Mouse (Mus musculus): Measurements from ENCODE around the gene Zscan10. TPM values are rescaled to one million over a fixed set of nuclear protein-coding genes. Genes with fewer than 3 reads are reported as not detected.

The Zscan10 gene
- polyA plus RNA-seq, 1 experiment from 2014 or later: not detected

DNA sequence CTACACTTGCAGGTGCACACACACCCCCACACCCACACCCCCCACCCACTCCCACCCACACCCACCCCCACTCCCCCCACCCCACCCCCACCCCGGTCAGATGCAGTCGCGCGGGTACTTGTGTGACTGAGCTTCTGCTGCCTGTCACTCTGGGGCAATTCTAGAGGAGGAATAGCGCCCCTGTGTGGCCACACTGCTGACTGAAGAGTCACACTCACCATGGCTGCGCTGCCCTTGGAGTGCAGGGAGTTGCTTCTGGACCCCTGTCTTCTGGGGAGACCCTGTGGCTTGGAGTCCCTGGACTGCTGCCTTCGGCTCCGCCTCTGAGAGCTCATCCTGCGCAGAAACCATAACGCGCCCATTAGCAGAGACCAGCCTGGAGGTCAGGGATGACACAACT is 40.9 kb upstream of the Zscan10 start:
- no peak for TF ChIP-seq CTCF (IDR thresholded peaks at IDR 0.05)
- ChIA-PET POLR2A (interaction anchor here (0.6 to 0.9 kb wide), 3 partner anchors 9 to 70 kb away, joined by 3 to 4 read pairs (median 3); partner anchors contain the start of gene Zfp13), CTCF (interaction anchor here (0.6 to 2.1 kb wide), 8 partner anchors 9 to 341 kb away, joined by 3 to 14 read pairs (median 4); partner anchors contain the start of gene Zscan10)
- no peaks in the 10 kb centered on the region for H3K27me3 ChIP-seq
- in situ Hi-C loops (cut with MboI; ENCODE audit: low pct_unique_long_range_greater_than_20kb): loop anchor here (10.0 to 25.0 kb wide), 3 partner anchors 695 to 1847 kb away; partner anchors contain the start of genes Zfp760, Zfp942, Zfp943 and Zfp945
- DNase-seq (ENCODE audit: low read depth, low spot score): no peak
- no peak for ATAC-seq

DNA sequence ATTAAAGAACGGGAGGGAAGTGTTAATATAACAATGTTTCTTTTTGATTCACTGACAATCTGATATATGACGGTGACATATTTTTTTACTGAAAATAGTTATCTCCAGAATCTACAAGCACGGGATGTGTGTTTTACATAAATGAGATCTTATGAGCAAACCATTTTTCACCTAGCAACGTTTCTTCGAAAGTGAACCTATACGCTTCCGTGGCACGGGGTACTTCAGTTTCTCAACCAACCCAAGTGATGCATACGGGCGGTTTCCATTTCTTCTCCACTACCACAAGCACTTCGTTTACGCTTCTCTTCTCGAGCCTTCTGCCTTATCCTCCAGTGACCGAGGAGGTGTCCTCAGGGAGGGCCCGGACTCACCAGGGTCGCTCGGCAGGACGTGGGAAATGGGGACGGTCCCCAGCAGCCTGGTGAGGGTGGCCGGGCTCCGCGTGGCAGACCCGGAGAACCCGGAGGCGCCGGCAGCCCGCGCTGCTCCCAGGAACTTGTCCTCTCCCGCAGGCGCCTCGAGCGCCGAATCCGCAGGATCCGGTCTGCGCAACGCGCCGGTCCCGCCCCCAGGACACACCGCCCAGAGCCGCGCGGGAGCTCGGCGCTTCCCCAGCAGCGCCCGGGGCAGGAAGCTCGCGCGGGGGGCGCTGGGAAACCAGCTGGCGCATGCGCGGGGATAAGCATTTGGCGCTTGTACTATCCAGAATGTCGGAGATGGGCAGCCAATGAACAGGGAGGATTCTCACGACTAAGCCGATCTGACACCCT is 36.9 kb upstream of the Zscan10 start, which contains the start of gene Zfp213:
TSS of gene Zfp213 (minus strand) at position 644 of the 773 bp plus-strand sequence.
- peak; percentile 76 for DNase-seq (ENCODE audit: low read depth, low spot score)
- no peaks in the 10 kb centered on the region for H3K27me3 ChIP-seq
- in situ Hi-C loops (cut with MboI; ENCODE audit: low pct_unique_long_range_greater_than_20kb): loop anchor here (25.0 kb wide), 2 partner anchors 1601 to 1851 kb away; partner anchors contain the start of genes Zfp760, Zfp942 and Zfp943
- ATAC-seq: peak; percentile 97
- CTCF ChIA-PET: interaction anchor here (1.0 to 1.5 kb wide), 4 partner anchors 13 to 137 kb away, joined by 3 to 8 read pairs (median 4); no protein-coding TSS in a partner anchor
- POLR2A ChIA-PET: interaction anchor here (1.0 to 3.1 kb wide), 2 partner anchors 12 to 17 kb away, joined by 3 to 18 read pairs; no protein-coding TSS in a partner anchor
- TF ChIP-seq CTCF (IDR thresholded peaks at IDR 0.05): no peak

DNA sequence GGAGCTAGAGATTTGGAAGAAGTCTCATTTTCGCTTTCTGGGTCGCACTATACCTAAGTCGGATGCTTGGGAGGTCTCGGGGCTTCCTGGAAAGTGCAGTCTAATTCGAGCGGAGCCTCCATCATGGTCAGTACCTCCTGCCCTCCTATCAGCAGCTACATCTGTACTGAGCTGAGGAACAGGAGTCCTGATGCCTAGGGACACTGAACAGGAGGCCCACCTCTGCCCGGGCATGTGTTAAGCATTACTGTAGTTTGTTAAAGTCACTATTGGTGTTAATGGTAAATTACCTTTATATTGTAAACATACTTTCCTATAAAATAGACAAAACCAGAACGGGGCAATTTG is 36.3 kb upstream of the Zscan10 start:
- H3K27me3 ChIP-seq: no peaks in the 10 kb centered on the region
- no peak for TF ChIP-seq CTCF (IDR thresholded peaks at IDR 0.05)
- no peak for DNase-seq (ENCODE audit: low read depth, low spot score)
- in situ Hi-C loops (cut with MboI; ENCODE audit: low pct_unique_long_range_greater_than_20kb): loop anchor here (25.0 kb wide), 2 partner anchors 1602 to 1852 kb away; partner anchors contain the start of genes Zfp760, Zfp942 and Zfp943
- ChIA-PET POLR2A (interaction anchor here (1.0 to 3.1 kb wide), 2 partner anchors 12 to 17 kb away, joined by 3 to 18 read pairs; no protein-coding TSS in a partner anchor), CTCF (interaction anchor here (0.9 to 1.5 kb wide), 4 partner anchors 14 to 142 kb away, joined by 3 to 8 read pairs (median 4); no protein-coding TSS in a partner anchor)
- ATAC-seq: peak; percentile 71

DNA sequence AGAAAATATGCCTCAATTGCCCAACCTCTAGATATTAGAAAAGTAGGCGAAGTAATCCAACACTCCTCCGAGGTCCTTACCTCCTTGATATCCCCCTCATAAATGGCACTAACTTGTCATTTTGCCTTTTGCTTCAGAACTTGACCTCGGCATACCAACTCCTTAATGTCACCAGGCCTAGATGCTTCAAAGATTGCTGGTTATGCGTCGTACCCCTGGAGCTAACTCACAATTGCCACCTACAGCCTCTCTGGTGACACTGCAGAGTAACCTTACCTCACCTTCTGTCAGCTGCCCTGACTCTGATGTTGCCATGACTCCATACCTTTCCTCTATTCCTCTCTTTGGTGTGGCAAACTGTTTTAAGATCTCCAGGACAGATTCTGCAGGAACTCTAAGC is 33.9 kb upstream of the Zscan10 start:
- no peak for ATAC-seq
- POLR2A ChIA-PET: interaction anchor here (0.7 kb wide), 1 partner anchor 32 kb away, joined by 3 read pairs; no protein-coding TSS in a partner anchor
- no peak for DNase-seq (ENCODE audit: low read depth, low spot score)
- H3K27me3 ChIP-seq: no peaks in the 10 kb centered on the region
- TF ChIP-seq CTCF (IDR thresholded peaks at IDR 0.05): peak; percentile 50
- CTCF ChIA-PET: interaction anchor here (0.7 to 1.9 kb wide), 4 partner anchors 37 to 140 kb away, joined by 3 to 8 read pairs (median 4); no protein-coding TSS in a partner anchor
- in situ Hi-C loops (cut with MboI; ENCODE audit: low pct_unique_long_range_greater_than_20kb): loop anchor here (5.0 to 25.0 kb wide), 3 partner anchors 136 to 1854 kb away; partner anchors contain the start of genes Zfp760, Zfp942 and Zfp943

DNA sequence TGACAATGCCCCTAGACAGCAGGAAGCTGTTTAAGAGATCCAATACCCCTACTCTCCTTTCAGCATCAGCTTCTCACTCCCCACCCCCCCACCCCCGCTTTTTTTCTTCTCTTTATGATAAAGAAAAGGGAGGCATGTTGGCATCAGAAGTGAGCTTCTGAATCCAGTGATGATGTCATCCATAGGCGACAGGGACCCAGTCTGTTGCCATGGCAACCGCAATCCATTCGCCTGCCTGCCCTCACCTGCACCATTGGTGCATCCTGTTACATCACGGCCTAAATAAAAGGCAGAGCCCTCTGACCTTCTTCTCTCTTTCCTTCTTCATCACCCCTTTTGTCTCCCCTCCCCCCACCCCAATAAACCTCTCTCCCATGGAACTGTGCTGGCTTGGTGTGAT is 32.3 kb upstream of the Zscan10 start:
- ChIA-PET CTCF (interaction anchor here (1.9 kb wide), 1 partner anchor 42 kb away, joined by 8 read pairs; no protein-coding TSS in a partner anchor), POLR2A (no interaction called here)
- no peak for TF ChIP-seq CTCF (IDR thresholded peaks at IDR 0.05)
- DNase-seq (ENCODE audit: low read depth, low spot score) (no peak), ATAC-seq (no peak)
- H3K27me3 ChIP-seq: no peaks in the 10 kb centered on the region
- in situ Hi-C loops (cut with MboI; ENCODE audit: low pct_unique_long_range_greater_than_20kb): loop anchor here (5.0 to 25.0 kb wide), 3 partner anchors 134 to 1856 kb away; partner anchors contain the start of genes Zfp760, Zfp942 and Zfp943

DNA sequence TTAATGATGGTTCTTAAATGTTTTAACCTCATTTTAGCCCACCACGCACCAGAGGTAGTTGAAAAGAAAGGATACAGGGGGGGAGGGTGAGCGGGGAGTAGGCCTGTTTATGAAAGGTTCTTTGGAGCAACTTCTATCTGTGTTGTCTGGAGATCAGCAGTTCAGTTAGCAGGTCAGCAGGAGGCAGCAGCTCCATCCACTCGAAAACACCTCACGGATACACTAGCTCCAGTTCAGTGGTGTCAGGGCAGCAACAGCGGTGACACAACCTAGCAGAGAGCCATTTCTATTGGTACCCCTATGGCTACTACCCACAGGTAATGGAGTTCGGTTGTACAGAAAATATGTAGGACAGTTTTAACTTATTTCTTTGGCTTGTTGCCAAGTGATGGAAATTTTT is 30.6 kb upstream of the Zscan10 start:
- POLR2A ChIA-PET: no interaction called here
- peak; percentile 77 for TF ChIP-seq CTCF (IDR thresholded peaks at IDR 0.05)
- peak; percentile 55 for ATAC-seq
- in situ Hi-C loops (cut with MboI; ENCODE audit: low pct_unique_long_range_greater_than_20kb): loop anchor here (25.0 kb wide), 2 partner anchors 1608 to 1858 kb away; partner anchors contain the start of genes Zfp760, Zfp942 and Zfp943
- H3K27me3 ChIP-seq: no peaks in the 10 kb centered on the region
- DNase-seq (ENCODE audit: low read depth, low spot score): no peak
- CTCF ChIA-PET: interaction anchor here (1.3 to 2.5 kb wide), 6 partner anchors 8 to 56 kb away, joined by 4 to 16 read pairs (median 6); no protein-coding TSS in a partner anchor

DNA sequence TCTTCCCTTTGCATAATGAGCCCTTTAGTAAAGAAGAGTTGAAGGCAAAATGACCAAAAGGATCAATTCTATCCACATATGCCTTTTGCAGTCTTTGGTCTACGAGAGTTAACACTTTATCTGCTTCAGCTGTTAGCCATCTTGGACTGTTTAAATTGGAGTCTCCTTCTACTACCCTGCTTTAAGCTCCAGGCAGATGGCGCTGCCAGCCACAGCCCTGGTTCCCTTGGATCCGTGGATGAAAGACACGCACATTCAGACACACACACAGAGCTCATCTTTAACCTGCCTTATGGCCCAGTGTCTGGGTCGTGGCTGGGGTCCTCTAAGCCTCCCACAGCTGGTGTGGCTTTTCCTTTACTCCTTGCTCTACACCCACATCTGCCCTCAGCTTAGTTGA is 29.6 kb upstream of the Zscan10 start:
- in situ Hi-C loops (cut with MboI; ENCODE audit: low pct_unique_long_range_greater_than_20kb): loop anchor here (25.0 kb wide), 2 partner anchors 1609 to 1859 kb away; partner anchors contain the start of genes Zfp760, Zfp942 and Zfp943
- no peak for TF ChIP-seq CTCF (IDR thresholded peaks at IDR 0.05)
- CTCF ChIA-PET: interaction anchor here (1.1 to 2.6 kb wide), 8 partner anchors 9 to 135 kb away, joined by 3 to 16 read pairs (median 6); no protein-coding TSS in a partner anchor
- POLR2A ChIA-PET: interaction anchor here (0.8 kb wide), 1 partner anchor 11 kb away, joined by 3 read pairs; no protein-coding TSS in a partner anchor
- no peaks in the 10 kb centered on the region for H3K27me3 ChIP-seq
- DNase-seq (ENCODE audit: low read depth, low spot score): no peak
- ATAC-seq: no peak

DNA sequence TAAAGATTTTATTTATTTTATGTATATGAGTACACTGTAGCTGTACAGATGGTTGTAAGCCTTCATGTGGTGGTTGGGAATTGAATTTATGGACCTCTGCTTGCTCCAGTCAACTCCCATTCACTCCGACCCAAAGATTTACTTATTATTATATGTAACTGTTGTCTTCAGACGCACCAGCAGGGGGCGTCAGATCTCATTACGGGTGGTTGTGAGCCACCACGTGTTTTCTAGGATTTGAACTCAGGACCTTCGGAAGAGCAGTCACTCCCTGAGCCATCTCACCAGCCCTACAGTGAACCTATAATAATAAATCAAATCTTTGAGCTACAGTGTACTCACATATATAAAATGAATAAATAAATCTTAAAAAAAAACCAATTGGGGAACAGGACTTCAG is 28.6 kb upstream of the Zscan10 start:
- ChIA-PET CTCF (interaction anchor here (0.7 to 2.6 kb wide), 7 partner anchors 13 to 134 kb away, joined by 3 to 10 read pairs (median 3); no protein-coding TSS in a partner anchor), POLR2A (interaction anchor here (0.7 kb wide), 1 partner anchor 17 kb away, joined by 3 read pairs; no protein-coding TSS in a partner anchor)
- no peak for DNase-seq (ENCODE audit: low read depth, low spot score)
- no peaks in the 10 kb centered on the region for H3K27me3 ChIP-seq
- TF ChIP-seq CTCF (IDR thresholded peaks at IDR 0.05): no peak
- no peak for ATAC-seq
- in situ Hi-C loops (cut with MboI; ENCODE audit: low pct_unique_long_range_greater_than_20kb): loop anchor here (25.0 kb wide), 2 partner anchors 1610 to 1860 kb away; partner anchors contain the start of genes Zfp760, Zfp942 and Zfp943

DNA sequence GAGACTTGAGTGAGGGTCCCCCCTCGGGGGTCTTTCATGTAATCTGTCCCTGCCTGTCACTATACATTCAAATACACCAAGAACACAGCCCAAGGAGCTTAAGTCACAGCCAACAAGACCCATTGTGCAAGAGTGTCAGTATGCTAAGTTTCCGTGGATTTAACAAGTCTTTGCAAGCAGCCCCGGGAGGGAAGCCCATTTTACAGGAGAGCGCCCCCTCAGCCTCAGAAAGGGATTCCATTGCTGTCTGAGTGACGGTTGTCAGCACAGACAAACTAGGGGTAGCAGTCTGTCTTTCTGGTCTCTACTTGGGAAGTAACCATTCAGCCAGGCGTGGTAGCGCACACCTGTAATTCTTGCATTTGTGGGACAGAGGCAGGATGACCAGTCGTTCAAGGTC is 26.5 kb upstream of the Zscan10 start:
- ATAC-seq (no peak), DNase-seq (ENCODE audit: low read depth, low spot score) (no peak)
- H3K27me3 ChIP-seq: no peaks in the 10 kb centered on the region
- in situ Hi-C loops (cut with MboI; ENCODE audit: low pct_unique_long_range_greater_than_20kb): loop anchor here (25.0 kb wide), 2 partner anchors 1612 to 1862 kb away; partner anchors contain the start of genes Zfp760, Zfp942 and Zfp943
- CTCF ChIA-PET: interaction anchor here (1.4 kb wide), 1 partner anchor 36 kb away, joined by 3 read pairs; no protein-coding TSS in a partner anchor
- POLR2A ChIA-PET: no interaction called here
- TF ChIP-seq CTCF (IDR thresholded peaks at IDR 0.05): no peak
